Mouse (Mus musculus) heart, postnatal 25 days (tissue): ENCODE measurements around the gene Ntsr1. TPM values are rescaled to one million over a fixed set of nuclear protein-coding genes. Genes with fewer than 3 reads are reported as not detected.

ENCODE experiments used
- DNase-seq: peaks from one replicate; pipeline ENCODE4 v3.0.0; 2022; ENCODE audit warnings: low spot score
- intact Hi-C: fragments of 180-260 bp; cut with DNase I; formaldehyde crosslinking; loops from one replicate; pipeline ENCODE4 v1.15.1; 2025
- total RNA-seq, 2 experiments: library from RNA; stranded (reverse); gene quantifications; 2 replicates each; pipeline ENCODE4 v1.2.3; 2021

Gene Ntsr1
- total RNA-seq, 2 experiments from 2014 or later, result not detected

- intact Hi-C loops, result no loop called here
- no peak for DNase-seq
These were observed 47.8 kb downstream of the Ntsr1 start for GRCm38 (mm10) chr2:180547384-180548106.

- DNase-seq, result no peak
- intact Hi-C loops, result no loop called here
These were observed 52.6 kb downstream of the Ntsr1 start for GRCm38 (mm10) chr2:180552340-180552739.

GRCm38 (mm10) chr2:180555219-180555618 lies 55.4 kb downstream of the Ntsr1 start:
- DNase-seq, result no peak
- intact Hi-C loops, result no loop called here

GRCm38 (mm10) chr2:180556470-180556869 lies 56.7 kb downstream of the Ntsr1 start:
- intact Hi-C loops, result no loop called here

GRCm38 (mm10) chr2:180560245-180560644 lies 60.5 kb downstream of the Ntsr1 start:
- no peak for DNase-seq
- intact Hi-C loops, result no loop called here

More at GRCm38 (mm10) chr2:180556470-180556869, 56.7 kb downstream of the Ntsr1 start:
- no peak for DNase-seq

GRCm38 (mm10) chr2:180562146-180562545 lies 62.4 kb downstream of the Ntsr1 start:
- DNase-seq, result no peak
- intact Hi-C loops, result no loop called here

GRCm38 (mm10) chr2:180563296-180563695 lies 63.5 kb downstream of the Ntsr1 start:
- no peak for DNase-seq
- intact Hi-C loops, result no loop called here

GRCm38 (mm10) chr2:180563841-180564240 lies 64.1 kb downstream of the Ntsr1 start:
- intact Hi-C loops, result no loop called here

GRCm38 (mm10) chr2:180566240-180566913 lies 66.6 kb downstream of the Ntsr1 start:
- intact Hi-C loops, result no loop called here

More at GRCm38 (mm10) chr2:180563841-180564240, 64.1 kb downstream of the Ntsr1 start:
- no peak for DNase-seq

GRCm38 (mm10) chr2:180569028-180569643 lies 69.4 kb downstream of the Ntsr1 start:
- DNase-seq, result peak; percentile 32
- intact Hi-C loops, result loop anchor here (2.0 kb wide), 1 partner anchor 210 kb away; no protein-coding TSS in a partner anchor

More at GRCm38 (mm10) chr2:180566240-180566913, 66.6 kb downstream of the Ntsr1 start:
- DNase-seq, result no peak

GRCm38 (mm10) chr2:180576482-180576881 lies 76.7 kb downstream of the Ntsr1 start:
- intact Hi-C loops, result loop anchor here (5.0 kb wide), 1 partner anchor 224 kb away; no protein-coding TSS in a partner anchor

GRCm38 (mm10) chr2:180578686-180579085 lies 78.9 kb downstream of the Ntsr1 start:
- intact Hi-C loops, result loop anchor here (1.0 to 5.0 kb wide), 2 partner anchors 106 to 226 kb away; no protein-coding TSS in a partner anchor
- no peak for DNase-seq

More at GRCm38 (mm10) chr2:180576482-180576881, 76.7 kb downstream of the Ntsr1 start:
- no peak for DNase-seq

- intact Hi-C loops, result loop anchor here (1.0 to 10.0 kb wide), 3 partner anchors 96 to 306 kb away; partner anchors contain the start of gene Cables2
- no peak for DNase-seq
These were observed 81.2 kb downstream of the Ntsr1 start, which contains the start of gene Mrgbp for GRCm38 (mm10) chr2:180581002-180581401. Gene Mrgbp, plus strand, starts transcription at chr2:180581304.

- intact Hi-C loops, result loop anchor here (2.0 to 10.0 kb wide), 3 partner anchors 95 to 308 kb away; partner anchors contain the start of gene Cables2
- peak; percentile 89 for DNase-seq
These were observed 82.8 kb downstream of the Ntsr1 start for GRCm38 (mm10) chr2:180582481-180583153.

GRCm38 (mm10) chr2:180583154-180583507 lies 83.4 kb downstream of the Ntsr1 start:
- intact Hi-C loops, result loop anchor here (2.0 to 10.0 kb wide), 3 partner anchors 94 to 308 kb away; partner anchors contain the start of gene Cables2

GRCm38 (mm10) chr2:180588736-180589122 lies 89.0 kb downstream of the Ntsr1 start:
- intact Hi-C loops, result loop anchor here (10.0 kb wide), 1 partner anchor 314 kb away; the partner anchor contains the start of gene Cables2
- no peak for DNase-seq

More at GRCm38 (mm10) chr2:180583154-180583507, 83.4 kb downstream of the Ntsr1 start:
- DNase-seq, result no peak

- intact Hi-C loops, result loop anchor here (10.0 kb wide), 1 partner anchor 314 kb away; the partner anchor contains the start of gene Cables2
- DNase-seq, result peak; percentile 68
These were observed 89.5 kb downstream of the Ntsr1 start, which contains the start of gene Ogfr for GRCm38 (mm10) chr2:180589123-180589831. Gene Ogfr, plus strand, starts transcription at chr2:180589245.
